Mouse (Mus musculus) hematopoietic stem cell, adult 5-6 weeks (primary cell): ENCODE results near the gene Mcu. TPM values are rescaled to one million over a fixed set of nuclear protein-coding genes. Genes with fewer than 3 reads are reported as not detected.

Experiments used
- ATAC-seq, 2 experiments: fragments of 125-278 bp in 1 of 2; replicated peaks in 1 of 2; 2 replicates each; pipeline ENCODE4 v1.8.0; 2016 to 2017; ENCODE audit warnings: inconsistent platforms in 2 of 2, mild to moderate bottlenecking in 2 of 2, moderate number of reproducible peaks in 2 of 2, low read depth in 1 of 2, moderate TSS enrichment in 1 of 2; ENCODE audit not compliant: low FRiP score in 2 of 2, poor library complexity in 2 of 2, severe bottlenecking in 2 of 2, insufficient read depth in 1 of 2, low TSS enrichment in 1 of 2
- total RNA-seq: library from RNA; stranded (forward); fragments of 172-1452, 232-1000 nt; gene quantifications from 2 replicates; pipeline ENCODE4 v1.2.3, GENCODE M21; 2017

Gene Mcu
- total RNA-seq, 1 experiment from 2014 or later, result 26.9 TPM

DNA sequence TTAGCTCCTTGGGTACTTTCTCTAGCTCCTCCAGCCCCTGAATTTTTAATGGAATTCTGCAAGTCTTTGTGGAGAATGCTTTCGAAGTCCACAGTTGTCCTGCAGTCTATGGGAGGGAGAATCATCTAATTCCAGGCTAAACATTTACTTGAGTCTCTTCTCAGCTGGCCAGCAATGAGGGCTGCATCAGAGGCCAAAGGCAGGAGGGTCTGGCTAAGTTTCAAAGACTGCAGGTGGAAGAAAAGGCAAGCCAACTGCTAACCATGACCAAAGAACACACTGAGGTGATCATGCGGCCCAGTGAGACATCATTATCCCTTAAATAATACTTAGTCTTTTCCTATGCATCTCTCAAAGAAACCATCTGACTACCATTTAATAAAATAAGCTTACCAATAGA, 95.8 kb downstream of the Mcu start:
- ATAC-seq, result no peak

DNA sequence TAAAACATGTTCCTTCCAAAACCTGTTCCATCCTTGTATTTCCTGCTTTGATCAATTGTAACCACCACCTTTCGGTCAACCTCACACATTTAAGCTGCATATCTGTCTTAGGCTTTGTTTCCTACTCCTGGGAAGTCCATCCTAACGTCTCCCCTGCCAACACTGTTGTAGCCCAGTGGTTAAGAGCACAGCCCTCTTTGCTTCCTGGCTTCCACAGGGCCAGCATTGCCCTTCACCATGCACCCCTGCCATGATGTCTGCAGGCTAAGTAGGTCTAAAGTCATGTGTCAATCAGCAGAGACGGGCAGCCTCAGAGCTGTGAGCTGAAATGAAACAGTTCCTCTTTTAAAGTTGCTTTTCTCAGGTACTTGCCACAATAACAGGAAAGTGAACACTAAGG, 97.1 kb downstream of the Mcu start:
- no peak for ATAC-seq

- no peak for ATAC-seq
Observed at GRCm38 (mm10) chr10:59517201-59517600, 99.3 kb downstream of the Mcu start.

GRCm38 (mm10) chr10:59514739-59515464, 101.6 kb downstream of the Mcu start:
- no peak for ATAC-seq

GRCm38 (mm10) chr10:59512173-59512572, 104.3 kb downstream of the Mcu start:
- no peak for ATAC-seq

- ATAC-seq, result peak in 1 of 2 experiments; percentile 50; a peak in 1 of 4 replicates
Observed at GRCm38 (mm10) chr10:59511427-59511963, 105.0 kb downstream of the Mcu start.

- ATAC-seq, result no peak
Observed at GRCm38 (mm10) chr10:59510713-59511426, 105.6 kb downstream of the Mcu start.

DNA sequence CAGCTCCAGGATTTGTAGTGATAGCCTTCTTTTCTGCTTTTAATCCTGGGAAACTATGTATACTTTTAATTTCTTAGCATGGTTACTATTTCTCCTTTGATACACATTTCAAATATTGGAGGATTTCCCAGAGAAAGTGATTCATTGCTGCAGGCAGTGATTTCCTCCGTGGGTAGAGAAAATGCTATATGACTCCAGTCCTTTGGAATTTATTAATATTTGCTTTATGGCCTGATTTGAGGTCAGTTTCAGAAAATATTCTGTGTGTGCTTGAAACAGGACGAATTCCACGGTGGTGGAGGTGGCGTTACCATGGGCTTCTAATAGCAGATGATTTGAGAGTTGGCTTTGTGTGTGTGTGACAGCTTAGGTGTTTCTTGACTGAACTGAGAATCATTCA, 107.3 kb downstream of the Mcu start:
- no peak for ATAC-seq

- ATAC-seq, result no peak
Observed at GRCm38 (mm10) chr10:59506711-59507110, 109.8 kb downstream of the Mcu start.

- no peak for ATAC-seq
Observed at GRCm38 (mm10) chr10:59504291-59504690, 112.2 kb downstream of the Mcu start.

DNA sequence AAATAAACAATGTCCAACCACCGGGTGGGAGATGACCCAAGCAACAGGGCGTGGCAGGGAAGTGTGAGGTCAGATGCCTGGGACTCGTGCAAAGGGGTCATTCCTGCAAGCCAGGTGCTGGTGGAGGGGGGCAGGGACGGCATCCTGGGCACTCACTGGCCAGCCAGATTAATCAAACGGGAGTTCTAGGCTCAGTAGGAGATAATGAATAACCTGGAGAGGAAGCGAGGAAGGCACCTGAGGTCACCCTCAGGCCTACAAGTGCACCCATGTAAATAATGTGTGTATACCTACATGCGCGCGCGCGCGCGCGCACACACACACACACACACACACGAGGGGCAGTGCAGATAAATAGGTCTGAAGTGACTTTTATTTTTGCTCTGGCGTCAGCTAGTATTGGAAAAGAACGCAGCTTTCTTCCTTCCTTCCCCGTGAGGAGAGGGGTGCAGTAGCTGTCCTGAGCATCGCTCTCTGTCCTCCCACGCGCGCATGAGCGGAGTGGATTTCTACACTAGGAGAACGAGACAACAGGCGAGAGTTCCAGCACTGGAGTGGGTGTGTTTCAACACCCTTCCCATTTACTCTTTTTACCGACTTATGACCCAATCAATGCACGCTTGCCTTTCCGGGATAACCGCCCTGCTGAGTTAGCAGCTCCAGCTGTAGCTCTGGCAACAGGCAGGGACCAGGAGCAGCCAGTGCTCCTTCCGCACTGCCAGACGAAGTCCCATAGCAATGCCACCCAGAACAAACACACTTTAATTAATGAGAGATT, 112.9 kb downstream of the Mcu start:
- ATAC-seq, result no peak

DNA sequence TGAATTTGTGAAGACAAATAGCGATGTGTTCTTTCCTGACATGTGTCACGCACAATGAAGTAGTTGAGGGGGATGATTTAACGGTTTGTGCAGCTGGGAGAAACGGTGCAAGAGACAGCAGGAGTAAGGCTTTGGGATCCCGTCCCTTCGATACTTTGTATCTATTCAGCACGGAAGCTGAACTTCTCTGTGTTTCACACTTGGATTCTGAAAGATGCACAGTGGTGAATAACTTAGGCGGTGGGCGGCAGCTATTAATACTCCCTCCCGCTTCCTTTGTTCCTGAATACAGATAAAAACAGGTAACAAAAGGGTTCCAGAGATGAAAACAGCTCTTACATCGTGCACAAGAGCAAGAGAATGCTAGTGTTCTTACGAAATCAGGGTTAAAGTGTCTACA, 114.1 kb downstream of the Mcu start:
- no peak for ATAC-seq

DNA sequence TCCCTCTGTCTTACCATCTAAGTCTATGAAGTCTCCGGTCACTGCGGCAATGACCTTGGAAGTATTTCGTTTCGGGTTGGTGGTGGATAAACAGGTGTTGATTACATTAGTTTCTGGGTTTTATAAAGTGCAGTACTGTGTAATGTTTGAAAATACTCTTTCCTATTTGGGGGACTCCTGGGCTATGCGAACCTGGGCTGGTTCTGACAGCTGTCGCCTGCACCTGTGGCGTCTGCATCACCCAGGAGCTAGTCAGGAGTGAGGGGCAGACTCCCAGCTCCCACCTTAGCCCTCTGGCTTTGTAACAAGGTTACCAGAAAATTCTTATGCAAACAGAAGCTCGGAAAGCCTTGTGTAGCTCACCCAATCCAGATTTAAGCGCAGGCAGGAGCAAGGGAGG, 114.7 kb downstream of the Mcu start:
- no peak for ATAC-seq

DNA sequence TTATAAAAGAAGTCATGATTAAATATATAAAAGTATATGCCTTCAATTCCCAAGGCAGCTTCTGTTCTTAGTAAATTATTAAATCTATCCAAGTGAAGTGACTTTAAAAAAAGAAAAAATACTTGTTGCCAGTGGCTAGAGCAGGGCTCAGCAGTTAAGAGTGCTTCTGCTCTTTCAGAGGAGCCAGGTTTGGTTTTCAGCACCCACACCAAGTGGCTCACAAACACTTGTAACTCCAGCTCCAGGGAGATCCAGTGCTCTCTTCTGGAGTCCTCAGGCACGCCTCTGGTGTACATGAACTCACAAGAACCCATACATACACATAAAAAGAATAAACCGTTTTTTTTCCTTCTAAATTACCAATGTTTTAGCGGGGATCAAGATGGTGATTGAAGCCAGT, 116.3 kb downstream of the Mcu start:
- ATAC-seq, result no peak

GRCm38 (mm10) chr10:59497019-59497418, 119.5 kb downstream of the Mcu start:
- no peak for ATAC-seq

GRCm38 (mm10) chr10:59494917-59495316, 121.6 kb downstream of the Mcu start:
- no peak for ATAC-seq

DNA sequence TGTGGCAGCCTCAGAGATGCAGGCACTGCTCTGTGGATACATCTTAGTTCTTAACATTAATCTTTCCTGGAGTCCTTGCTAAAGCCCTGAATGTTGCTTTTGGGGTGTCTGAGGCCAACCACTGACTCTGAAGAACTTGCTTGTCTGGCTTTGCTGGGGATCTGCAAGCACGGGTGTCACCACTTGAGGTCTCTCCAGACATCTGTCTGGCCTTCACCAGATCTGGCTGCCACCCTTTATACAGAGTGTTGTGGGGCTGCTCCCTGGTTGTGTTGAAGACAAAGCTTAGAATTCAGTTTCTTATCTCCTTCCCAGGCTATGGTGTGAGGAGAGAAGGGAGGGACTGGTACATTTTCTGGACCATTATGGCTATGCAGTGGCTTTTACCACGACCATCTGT, 122.4 kb downstream of the Mcu start:
- ATAC-seq, result no peak

GRCm38 (mm10) chr10:59490920-59491319, 125.6 kb downstream of the Mcu start:
- no peak for ATAC-seq
